Comparison of ENCODE assay signal across 8 mouse cellular contexts in the genomic region with DNA sequence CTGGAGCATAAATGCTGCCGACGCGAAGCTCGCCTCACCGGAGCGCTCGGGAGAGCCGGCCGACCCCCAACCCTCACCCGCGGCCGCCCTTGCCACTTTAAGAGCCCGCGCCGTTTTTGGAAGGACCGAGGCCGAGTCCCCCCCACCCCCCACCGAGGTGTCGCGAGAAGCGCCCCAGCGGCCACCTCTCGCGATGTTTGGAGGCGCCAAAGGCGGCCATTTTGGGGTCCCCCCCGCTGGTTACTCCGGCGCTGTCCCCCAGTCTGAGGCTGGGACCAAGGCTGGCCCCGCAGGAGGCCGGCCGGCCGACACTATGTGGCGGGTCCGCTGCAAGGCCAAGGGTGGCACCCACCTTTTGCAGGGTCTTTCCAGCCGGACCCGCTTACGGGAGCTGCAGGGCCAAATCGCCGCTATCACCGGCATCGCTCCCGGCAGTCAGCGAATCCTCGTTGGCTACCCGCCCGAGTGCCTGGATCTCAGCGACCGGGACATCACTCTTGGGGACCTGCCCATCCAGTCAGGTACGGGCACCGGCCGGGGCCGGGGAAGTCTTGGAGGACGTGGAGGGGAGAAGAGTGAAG. TPM values are rescaled to one million over a fixed set of nuclear protein-coding genes. Genes with fewer than 3 reads are reported as not detected.
DNase-seq lines count a peak whose midpoint lies in the region; ATAC-seq lines count a peak whose summit lies in the region.

Gene Yod1 (plus strand): TSS at position 37 of the 581 bp plus-strand sequence.

- no peaks in the 10 kb centered on the region for H3K27me3 ChIP-seq in heart, embryonic 14.5 days (ENCODE audit: control insufficient read depth, insufficient read depth, low read length)
- H3K27me3 ChIP-seq in liver, embryonic 12.5 days (replicated peaks), result no peaks in the 10 kb centered on the region
- H3K27me3 ChIP-seq in splenic B cell, adult 2 months (ENCODE audit: control insufficient read depth, insufficient read depth, low read length, poor library complexity, severe bottlenecking), result no peaks in the 10 kb centered on the region; the same call in 1 of the 2 replicates

- peak; percentile 66 for ATAC-seq in heart, embryonic 14.5 days (ENCODE audit: insufficient number of reproducible peaks, insufficient read depth, low FRiP score, low read depth)
- ATAC-seq in liver, embryonic 12.5 days, result peak; percentile 67

- peaks cover 4 to 10% of the 10 kb centered on the region in 2 experiments for H3K4me1 ChIP-seq in heart, embryonic 14.5 days (ENCODE audit: control insufficient read depth in 2 of 2, insufficient read depth in 2 of 2, low read length in 2 of 2)
- H3K4me1 ChIP-seq in liver, embryonic 12.5 days, result peaks cover 51% of the 10 kb centered on the region

- H3K36me3 ChIP-seq in heart, embryonic 14.5 days (ENCODE audit: control insufficient read depth, insufficient read depth, low read length), result peaks cover 15% of the 10 kb centered on the region; the same call in 1 of the 2 replicates
- H3K36me3 ChIP-seq in liver, embryonic 12.5 days, result peaks cover 36% of the 10 kb centered on the region
- H3K36me3 ChIP-seq in splenic B cell, adult 2 months (ENCODE audit: control insufficient read depth, insufficient read depth, low read length, poor library complexity, severe bottlenecking), result no peaks in the 10 kb centered on the region

- WGBS in heart, embryonic 14.5 days, result 1% methylated on average over 54 of the region's 54 CpGs
- 1% methylated on average over 54 of the region's 54 CpGs for WGBS in liver, embryonic 12.5 days (ENCODE audit: insufficient replicate concordance)

- peak; percentile 86 to 87 for DNase-seq in CD8-positive naive resting alpha-beta T cell, adult 2 months (ENCODE audit: low read depth in 2 of 2, low spot score in 2 of 2)
- peak; percentile 82 for DNase-seq in c-Kit-negative CD71-positive TER-119-positive erythroid progenitor cells, embryonic 14.5 days (ENCODE audit: low read depth, low spot score)
- DNase-seq in fibroblast of lung, adult 2 months (ENCODE audit: low read depth), result peak; percentile 49
- peak; percentile 95 for DNase-seq in kidney, postnatal 10 days
- peak; percentile 96 for DNase-seq in naive thymus-derived CD4-positive, alpha-beta T cell, adult 2 months (ENCODE audit: low read depth)
- DNase-seq in splenic B cell, adult 2 months (ENCODE audit: low read depth, low spot score), result peak; percentile 92

- peak within 1 kb of the TSS; percentile 99 for H3K4me2 ChIP-seq in heart, embryonic 14.5 days (ENCODE audit: low read length)
- H3K4me2 ChIP-seq in liver, embryonic 12.5 days, result peak within 1 kb of the TSS; percentile 86

- H3K9ac ChIP-seq in heart, embryonic 14.5 days (ENCODE audit: low read length), result peak within 1 kb of the TSS; percentile 95
- H3K9ac ChIP-seq in liver, embryonic 12.5 days, result peak within 1 kb of the TSS; percentile 95

- H3K4me3 ChIP-seq in heart, embryonic 14.5 days (ENCODE audit: control insufficient read depth in 1 of 2, insufficient read depth in 1 of 2, low read depth in 1 of 2, low read length in 2 of 2), result peak within 1 kb of the TSS; percentile 83 to 96
- H3K4me3 ChIP-seq in liver, embryonic 12.5 days, result peak within 1 kb of the TSS; percentile 84

- peak within 1 kb of the TSS; percentile 75 to 80 for H3K27ac ChIP-seq in heart, embryonic 14.5 days (replicated peaks in 1 of 2; ENCODE audit: control insufficient read depth in 1 of 2, insufficient read depth in 1 of 2, low read depth in 2 of 2, low read length in 2 of 2)
- H3K27ac ChIP-seq in liver, embryonic 12.5 days, result peak within 1 kb of the TSS; percentile 92

- no peaks in the 10 kb centered on the region for H3K9me3 ChIP-seq in heart, embryonic 14.5 days (ENCODE audit: control insufficient read depth, low read length)
- H3K9me3 ChIP-seq in liver, embryonic 12.5 days (replicated peaks), result no peaks in the 10 kb centered on the region

RNA-seq across cellular contexts. Expression of gene Yod1, which starts in this region (rescaled TPM):
- 7.1 and 8.5 TPM in 2 replicates for polyA plus RNA-seq in heart, embryonic 14.5 days (2014; fragmentation: Nextera tagmentation; extraction: Ambion mirVana)
- 49.3 and 49.7 TPM in 2 replicates for polyA plus RNA-seq in liver, embryonic 12.5 days (2016; fragmentation: Nextera tagmentation; extraction: Ambion mirVana)

Comparison
In these comparisons a context has a peak if more than half of its experiments do, and no peak if none do; other contexts are left out.
1. Peak in every context shown above with its lines: DNase-seq, ATAC-seq, H3K4me3 ChIP-seq and H3K27ac ChIP-seq.